Mouse (Mus musculus) forebrain, embryonic 15.5 days (tissue): ENCODE measurements at regions not wholly inside any gene's neighbourhood (a gene's known extent, or its start where the extent isn't known, plus 50 kb on each side); places are given as distances from the start of the nearest gene placed in this dataset.

Experiments used
- ATAC-seq: fragments of 200-750 bp; cut with Nextera tagmentation; replicated peaks from 2 replicates; pipeline ENCODE4 v1.8.0; 2017; ENCODE audit warnings: mild to moderate bottlenecking, moderate TSS enrichment, moderate library complexity
- H3K27ac ChIP-seq: fragments of 300-500 bp; sonication (generic); replicated peaks from 2 replicates; pipeline ENCODE4 v1.5.1; 2015; ENCODE audit warnings: mild to moderate bottlenecking, inconsistent platforms
- H3K27me3 ChIP-seq: fragments of 300-500 bp; sonication (generic); 2 replicates; pipeline ENCODE4 v1.6.1; 2015; ENCODE audit warnings: inconsistent platforms
- H3K36me3 ChIP-seq: fragments of 300-500 bp; sonication (generic); 2 replicates; pipeline ENCODE4 v1.6.1; 2015; ENCODE audit warnings: mild to moderate bottlenecking, inconsistent platforms
- H3K4me1 ChIP-seq: fragments of 300-500 bp; sonication (generic); 2 replicates; pipeline ENCODE4 v1.6.1; 2015; ENCODE audit warnings: inconsistent platforms
- H3K4me2 ChIP-seq: fragments of 300-500 bp; sonication (generic); replicated peaks from 2 replicates; pipeline ENCODE4 v1.6.1; 2015; ENCODE audit warnings: mild to moderate bottlenecking, inconsistent platforms
- H3K4me3 ChIP-seq: fragments of 300-500 bp; sonication (generic); 2 replicates; pipeline ENCODE4 v1.5.1; 2015; ENCODE audit warnings: mild to moderate bottlenecking, inconsistent platforms
- H3K9ac ChIP-seq: fragments of 300-500 bp; sonication (generic); replicated peaks from 2 replicates; pipeline ENCODE4 v1.6.1; 2015; ENCODE audit warnings: mild to moderate bottlenecking, inconsistent platforms
- H3K9me3 ChIP-seq: fragments of 300-500 bp; sonication (generic); 2 replicates; pipeline ENCODE4 v1.6.1; 2016; ENCODE audit warnings: inconsistent platforms
- WGBS: fragments of 180-500 bp; shearing (Covaris S2); methylation state at CpG from one replicate; pipeline ENCODE4 v1.1.7; 2015; ENCODE audit warnings: mixed read lengths; 5-methylcytosine and 5-hydroxymethylcytosine counted together

- Histone ChIP-seq H3K4me1 (peaks cover 6% of the 10 kb centered on the region), H3K9me3 (no peaks in the 10 kb centered on the region), H3K27me3 (no peaks in the 10 kb centered on the region), H3K9ac (no peak overlapping the region), H3K36me3 (no peaks in the 10 kb centered on the region), H3K4me2 (no peak overlapping the region), H3K4me3 (no peak overlapping the region), H3K27ac (no peak overlapping the region)
- ATAC-seq: no peak
- WGBS: 79% methylated on average over 5 of the region's 5 CpGs
These were observed 60.1 kb upstream of the Irx1 start for GRCm38 (mm10) chr13:72023666-72024065.

- H3K27me3 ChIP-seq: no peaks in the 10 kb centered on the region
- WGBS: 92% methylated on average over 5 of the region's 5 CpGs
- no peak for ATAC-seq
These were observed 80.5 kb upstream of the Irx1 start for GRCm38 (mm10) chr13:72043930-72044470.

GRCm38 (mm10) chr13:72056469-72056868 is 92.9 kb upstream of the Irx1 start:
- 83% methylated on average over 3 of the region's 3 CpGs for WGBS
- H3K4me2 ChIP-seq: no peak overlapping the region
- H3K9ac ChIP-seq: no peak overlapping the region
- H3K27me3 ChIP-seq: no peaks in the 10 kb centered on the region
- ATAC-seq: no peak
- H3K4me3 ChIP-seq: no peak overlapping the region
- no peaks in the 10 kb centered on the region for H3K36me3 ChIP-seq
- H3K9me3 ChIP-seq: no peaks in the 10 kb centered on the region
- peaks cover under 1% of the 10 kb centered on the region; the same call in 1 of the 2 replicates for H3K4me1 ChIP-seq
- no peak overlapping the region for H3K27ac ChIP-seq

More at GRCm38 (mm10) chr13:72043930-72044470, 80.5 kb upstream of the Irx1 start:
- no peak overlapping the region for H3K4me3 ChIP-seq
- no peak overlapping the region for H3K4me2 ChIP-seq
- no peaks in the 10 kb centered on the region for H3K36me3 ChIP-seq
- H3K4me1 ChIP-seq: no peaks in the 10 kb centered on the region
- no peak overlapping the region for H3K27ac ChIP-seq
- H3K9ac ChIP-seq: no peak overlapping the region
- no peaks in the 10 kb centered on the region for H3K9me3 ChIP-seq

GRCm38 (mm10) chr13:72061659-72062058 is 98.1 kb upstream of the Irx1 start:
- 0 out of 2 replicates have a peak, but pooled peaks have one; percentile 43 for ATAC-seq

GRCm38 (mm10) chr13:72063278-72063761 is 99.8 kb upstream of the Irx1 start:
- no peak overlapping the region for H3K4me2 ChIP-seq
- no peak overlapping the region for H3K9ac ChIP-seq

More at GRCm38 (mm10) chr13:72061659-72062058, 98.1 kb upstream of the Irx1 start:
- H3K9ac ChIP-seq: no peak overlapping the region
- no peak overlapping the region for H3K4me3 ChIP-seq
- 21% methylated on average over 6 of the region's 6 CpGs for WGBS
- H3K9me3 ChIP-seq: no peaks in the 10 kb centered on the region
- H3K4me2 ChIP-seq: no peak overlapping the region
- H3K27ac ChIP-seq: no peak overlapping the region
- no peaks in the 10 kb centered on the region for H3K27me3 ChIP-seq
- H3K36me3 ChIP-seq: no peaks in the 10 kb centered on the region
- H3K4me1 ChIP-seq: peaks cover 4% of the 10 kb centered on the region; the same call in 1 of the 2 replicates

GRCm38 (mm10) chr13:72096585-72096984 is 133.1 kb upstream of the Irx1 start:
- no peak overlapping the region for H3K9ac ChIP-seq
- no peaks in the 10 kb centered on the region for H3K4me1 ChIP-seq
- WGBS: 54% methylated on average over 4 of the region's 5 CpGs
- H3K36me3 ChIP-seq: no peaks in the 10 kb centered on the region
- no peaks in the 10 kb centered on the region for H3K27me3 ChIP-seq
- H3K27ac ChIP-seq: no peak overlapping the region
- ATAC-seq: no peak
- no peak overlapping the region for H3K4me2 ChIP-seq
- no peak overlapping the region for H3K4me3 ChIP-seq
- H3K9me3 ChIP-seq: no peaks in the 10 kb centered on the region

More at GRCm38 (mm10) chr13:72063278-72063761, 99.8 kb upstream of the Irx1 start:
- Histone ChIP-seq H3K9me3 (no peaks in the 10 kb centered on the region), H3K4me1 (peaks cover 4% of the 10 kb centered on the region; the same call in 1 of the 2 replicates), H3K36me3 (no peaks in the 10 kb centered on the region), H3K27ac (no peak overlapping the region), H3K4me3 (no peak overlapping the region), H3K27me3 (no peaks in the 10 kb centered on the region)
- ATAC-seq: peak; percentile 46; the same call in 1 of the 2 replicates
- 38% methylated on average over 5 of the region's 5 CpGs for WGBS

GRCm38 (mm10) chr13:72097268-72097667 is 133.7 kb upstream of the Irx1 start:
- Histone ChIP-seq H3K27ac (no peak overlapping the region), H3K9me3 (no peaks in the 10 kb centered on the region), H3K4me3 (no peak overlapping the region), H3K4me2 (no peak overlapping the region), H3K9ac (no peak overlapping the region), H3K36me3 (no peaks in the 10 kb centered on the region), H3K27me3 (no peaks in the 10 kb centered on the region), H3K4me1 (no peaks in the 10 kb centered on the region)
- ATAC-seq: no peak
- WGBS: 54% methylated on average over 8 of the region's 8 CpGs

GRCm38 (mm10) chr13:72097811-72098210 is 134.3 kb upstream of the Irx1 start:
- WGBS: 69% methylated on average over 11 of the region's 11 CpGs
- Histone ChIP-seq H3K4me2 (no peak overlapping the region), H3K36me3 (no peaks in the 10 kb centered on the region), H3K27ac (no peak overlapping the region), H3K9me3 (no peaks in the 10 kb centered on the region), H3K4me1 (no peaks in the 10 kb centered on the region), H3K9ac (no peak overlapping the region), H3K4me3 (no peak overlapping the region), H3K27me3 (no peaks in the 10 kb centered on the region)
- ATAC-seq: no peak

DNA sequence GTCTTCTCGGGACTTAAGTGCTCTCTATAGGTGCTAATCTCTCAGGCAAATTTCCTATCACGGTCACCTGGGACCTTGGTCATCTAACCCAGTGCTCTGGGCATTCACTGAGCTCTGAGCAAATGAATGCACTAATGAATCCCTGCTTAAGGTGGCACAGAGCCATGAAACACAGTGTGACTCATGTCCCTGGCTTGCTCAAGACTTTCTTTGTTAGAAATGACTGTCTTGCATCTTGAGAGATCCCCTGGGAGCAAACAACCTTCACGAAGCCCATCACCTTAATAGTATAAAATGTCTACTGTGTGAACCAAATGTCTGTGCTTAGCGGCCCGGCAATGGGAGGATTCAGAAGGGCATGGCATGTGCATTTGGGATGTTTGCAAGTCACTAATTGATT is 137.2 kb upstream of the Irx1 start:
- Histone ChIP-seq H3K4me2 (no peak overlapping the region), H3K4me3 (no peak overlapping the region), H3K4me1 (no peaks in the 10 kb centered on the region), H3K27me3 (no peaks in the 10 kb centered on the region), H3K36me3 (no peaks in the 10 kb centered on the region), H3K9me3 (no peaks in the 10 kb centered on the region), H3K9ac (no peak overlapping the region), H3K27ac (no peak overlapping the region)
- no peak for ATAC-seq
- 62% methylated on average over 5 of the region's 5 CpGs for WGBS

DNA sequence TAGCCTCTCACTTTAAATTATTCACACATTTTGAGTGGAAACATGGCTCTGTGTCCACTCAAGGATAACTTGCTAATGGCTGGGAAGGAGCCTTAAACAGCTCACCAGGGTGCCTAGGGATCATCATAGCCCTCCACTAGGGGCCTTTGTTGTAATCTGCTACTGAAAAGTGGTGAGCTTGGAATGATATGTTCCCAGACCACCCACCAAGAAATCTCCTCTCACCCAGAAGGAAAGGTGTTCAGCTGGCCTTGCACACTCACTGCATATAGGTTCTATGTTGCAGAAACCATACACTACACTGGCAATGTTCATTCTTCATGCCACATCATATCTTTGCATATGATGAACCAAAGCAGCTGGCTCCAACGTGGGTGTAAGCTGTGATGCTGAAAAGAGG is 145.1 kb upstream of the Irx1 start:
- ATAC-seq: no peak
- H3K4me3 ChIP-seq: no peak overlapping the region
- H3K9ac ChIP-seq: no peak overlapping the region
- H3K27ac ChIP-seq: no peak overlapping the region
- H3K36me3 ChIP-seq: no peaks in the 10 kb centered on the region
- no peaks in the 10 kb centered on the region for H3K4me1 ChIP-seq
- H3K9me3 ChIP-seq: no peaks in the 10 kb centered on the region
- H3K4me2 ChIP-seq: no peak overlapping the region
- H3K27me3 ChIP-seq: no peaks in the 10 kb centered on the region
- WGBS: 74% methylated on average over 1 of the region's 1 CpGs

- 0 out of 2 replicates have a peak, but pooled peaks cover 3% of the 10 kb centered on the region for H3K27me3 ChIP-seq
- ATAC-seq: no peak
- H3K9ac ChIP-seq: no peak overlapping the region
- WGBS: 91% methylated on average over 4 of the region's 4 CpGs
- no peaks in the 10 kb centered on the region for H3K36me3 ChIP-seq
- no peak overlapping the region for H3K4me3 ChIP-seq
- no peak overlapping the region for H3K27ac ChIP-seq
- H3K9me3 ChIP-seq: no peaks in the 10 kb centered on the region
- H3K4me2 ChIP-seq: no peak overlapping the region
- H3K4me1 ChIP-seq: no peaks in the 10 kb centered on the region
These were observed 150.4 kb upstream of the Irx1 start for GRCm38 (mm10) chr13:72113942-72114341.

- Histone ChIP-seq H3K36me3 (no peaks in the 10 kb centered on the region), H3K27me3 (peaks cover 5% of the 10 kb centered on the region; the same call in 1 of the 2 replicates), H3K9ac (no peak overlapping the region), H3K4me2 (no peak overlapping the region), H3K27ac (no peak overlapping the region), H3K4me3 (no peak overlapping the region), H3K9me3 (no peaks in the 10 kb centered on the region), H3K4me1 (no peaks in the 10 kb centered on the region)
- WGBS: 25% methylated on average over 10 of the region's 10 CpGs
- ATAC-seq: no peak
These were observed 151.5 kb upstream of the Irx1 start for GRCm38 (mm10) chr13:72114776-72115663.
